Comparison of ENCODE assay signal across 26 mouse cellular contexts in the genomic region with DNA sequence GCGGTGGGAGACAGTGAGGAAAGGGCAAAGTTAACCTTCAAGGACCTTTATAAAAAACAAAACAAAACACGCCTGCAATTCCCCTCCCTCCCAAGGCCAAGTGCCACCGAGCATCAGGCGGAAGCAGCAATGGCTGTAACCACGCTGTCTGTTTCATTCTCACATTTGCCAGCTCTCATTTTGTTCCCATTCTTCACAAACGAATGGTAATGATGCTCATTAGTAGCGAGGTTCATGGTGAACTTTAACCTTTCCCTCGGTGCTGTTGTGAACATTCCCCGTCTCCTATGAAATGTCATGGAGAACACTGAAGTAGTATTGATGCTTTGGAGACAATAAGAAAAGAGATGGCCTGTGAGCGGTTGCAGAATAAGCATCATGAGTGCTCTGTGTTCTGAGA.
"Had no signal": no experiment of that assay in that cellular context is flagged by ENCODE, and none has a peak within 500 bp of the region (broad histone marks: within the 10 kb centered on the region; RNA-seq: fewer than 3 reads in every experiment).

No protein-coding gene starts in this region.

- H3K27me3 ChIP-seq: heart, embryonic 12.5 days; hindbrain, embryonic 12.5 days; intestine, embryonic 15.5 days; limb, embryonic 12.5 days; liver, embryonic 13.5 days had no signal

- H3K4me2 ChIP-seq: heart, embryonic 12.5 days; hindbrain, embryonic 12.5 days; hindbrain, embryonic 14.5 days; intestine, embryonic 15.5 days; limb, embryonic 12.5 days; liver, embryonic 11.5 days; liver, embryonic 13.5 days had no signal

- H3K9ac ChIP-seq: heart, embryonic 12.5 days; hindbrain, embryonic 12.5 days; hindbrain, embryonic 14.5 days; intestine, embryonic 15.5 days; limb, embryonic 12.5 days; liver, embryonic 13.5 days had no signal

- DNase-seq: gastrocnemius, adult 2 months; gastrocnemius, postnatal 10 days; gastrocnemius, postnatal 25 days; heart, postnatal 10 days; heart, postnatal 4 days; kidney, adult 18-20 months; kidney, adult 8-10 months; kidney, postnatal 10 days; kidney, postnatal 25 days; kidney, postnatal 4 days; layer of hippocampus, adult 9-11 months; liver; liver, embryonic 13.5 days had no signal

- H3K27ac ChIP-seq: gastrocnemius, adult 2 months; heart, embryonic 10.5 days; hindbrain, embryonic 10.5 days; hindbrain, embryonic 12.5 days; hindbrain, embryonic 14.5 days; intestine, embryonic 15.5 days; left cerebral cortex, adult 2 months; limb, embryonic 10.5 days; limb, embryonic 12.5 days; liver, embryonic 13.5 days had no signal

- H3K4me1 ChIP-seq: heart, embryonic 12.5 days; hindbrain, embryonic 12.5 days; intestine, embryonic 15.5 days; liver, embryonic 13.5 days had no signal

- H3K36me3 ChIP-seq: heart, embryonic 10.5 days; heart, embryonic 12.5 days; hindbrain, embryonic 10.5 days; hindbrain, embryonic 12.5 days; intestine, embryonic 15.5 days; limb, embryonic 10.5 days; limb, embryonic 12.5 days; liver, embryonic 13.5 days had no signal

- H3K4me3 ChIP-seq: gastrocnemius, adult 2 months; heart, embryonic 10.5 days; heart, embryonic 12.5 days; hindbrain, embryonic 10.5 days; hindbrain, embryonic 12.5 days; intestine, embryonic 15.5 days; left cerebral cortex, adult 2 months; limb, embryonic 10.5 days; limb, embryonic 12.5 days; liver, embryonic 13.5 days had no signal

- ATAC-seq: hindbrain, embryonic 16.5 days; inflammation-experienced regulatory T-cells, adult 6 months; intestine, embryonic 15.5 days; intestine, postnatal 0 days had no signal

- H3K9me3 ChIP-seq: heart, embryonic 10.5 days; heart, embryonic 12.5 days; hindbrain, embryonic 10.5 days; hindbrain, embryonic 12.5 days; intestine, embryonic 15.5 days; limb, embryonic 10.5 days; limb, embryonic 12.5 days; liver, embryonic 13.5 days had no signal
